Mouse (Mus musculus) liver, adult 2 months (tissue): ENCODE measurements at regions not wholly inside any gene's neighbourhood (a gene's known extent, or its start where the extent isn't known, plus 50 kb on each side); places are given as distances from the start of the nearest gene placed in this dataset.

Experiments
- CTCF ChIP-seq: fragments of 200-500 bp; IDR thresholded peaks from 2 replicates; pipeline ENCODE4 v1.5.1; 2011; ENCODE audit warnings: low read depth, low read length, control low read depth
- POLR2A ChIP-seq: fragments of 200-500 bp; IDR thresholded peaks from 2 replicates; pipeline ENCODE4 v1.6.1; 2011; ENCODE audit warnings: low read length, control low read depth; ENCODE audit not compliant: insufficient read depth; ENCODE audit errors: extremely low read depth

GRCm38 (mm10) chr6:94780621-94781020, 80.7 kb upstream of the Lrig1 start:
- no peak for TF ChIP-seq CTCF
- no peak for TF ChIP-seq POLR2A
